Mouse (Mus musculus) heart, adult 9 months (tissue): ENCODE data around the gene Ube4b.
"Not testable (repeated sequence)": the region's sequence is repeated elsewhere in the genome, so short reads cannot be mapped to it uniquely, and the experiment has no call there.

Source experiments
- DNase-seq, 2 experiments: peaks; one replicate each; pipeline ENCODE4 v3.0.0; 2022; ENCODE audit warnings: low spot score in 2 of 2

Ube4b gene

GRCm38 (mm10) chr4:149431887-149432286, 5.3 kb upstream of the Ube4b start:
- DNase-seq: not testable (repeated sequence)

GRCm38 (mm10) chr4:149429592-149429991, 3.0 kb upstream of the Ube4b start:
- DNase-seq: no peak

DNA sequence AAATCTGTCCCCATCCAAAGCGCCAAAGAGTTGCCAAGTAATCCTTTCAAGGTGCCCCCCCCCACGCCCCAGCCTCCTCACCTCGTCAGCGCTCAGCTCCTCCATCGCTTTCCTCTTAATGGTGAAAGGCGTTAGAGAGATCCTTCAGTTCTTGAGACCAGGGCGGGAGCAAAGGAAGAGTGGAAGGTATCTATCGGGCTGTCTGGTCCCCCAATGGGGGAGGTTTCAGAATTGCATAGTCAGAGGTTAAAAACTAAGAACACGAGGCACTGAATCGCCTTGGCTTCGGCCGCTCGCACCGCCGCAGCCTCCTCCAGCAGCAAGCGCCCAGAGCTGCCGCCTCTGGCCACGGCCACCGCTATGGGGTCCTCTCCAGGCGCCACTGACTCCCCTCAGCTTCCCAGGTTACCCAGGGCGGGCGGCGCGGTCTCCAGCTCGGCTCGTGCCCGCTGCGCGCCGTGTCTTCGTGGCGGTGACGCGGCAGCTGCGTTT, 702 bp downstream of the Ube4b start:
- DNase-seq: no peak

GRCm38 (mm10) chr4:149424755-149425154, 1.8 kb downstream of the Ube4b start:
- peak in 1 of 2 experiments; percentile 28 for DNase-seq

- DNase-seq: no peak
These were observed 8.6 kb downstream of the Ube4b start for GRCm38 (mm10) chr4:149417854-149418365.

GRCm38 (mm10) chr4:149416986-149417385, 9.6 kb downstream of the Ube4b start:
- no peak for DNase-seq

DNA sequence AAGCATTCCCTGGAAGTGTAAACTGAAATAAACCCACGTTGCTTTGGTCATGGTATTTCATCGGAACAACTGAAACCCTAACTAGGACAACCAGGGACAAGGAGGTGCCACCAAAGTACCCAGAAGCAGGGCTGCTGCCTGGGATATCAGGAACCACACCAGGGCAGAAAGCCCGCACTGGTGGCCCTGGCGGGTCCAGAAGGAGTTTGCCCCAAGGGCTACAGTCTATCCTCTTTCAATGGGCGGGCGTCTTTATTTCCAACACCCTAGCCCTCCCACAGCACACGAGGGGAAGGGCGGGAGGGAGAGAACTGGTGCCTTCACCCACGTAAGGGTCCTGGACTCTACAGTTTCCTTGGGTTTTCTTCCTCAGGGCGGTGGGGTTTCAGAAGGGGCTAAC, 10.1 kb downstream of the Ube4b start:
- DNase-seq: no peak

DNA sequence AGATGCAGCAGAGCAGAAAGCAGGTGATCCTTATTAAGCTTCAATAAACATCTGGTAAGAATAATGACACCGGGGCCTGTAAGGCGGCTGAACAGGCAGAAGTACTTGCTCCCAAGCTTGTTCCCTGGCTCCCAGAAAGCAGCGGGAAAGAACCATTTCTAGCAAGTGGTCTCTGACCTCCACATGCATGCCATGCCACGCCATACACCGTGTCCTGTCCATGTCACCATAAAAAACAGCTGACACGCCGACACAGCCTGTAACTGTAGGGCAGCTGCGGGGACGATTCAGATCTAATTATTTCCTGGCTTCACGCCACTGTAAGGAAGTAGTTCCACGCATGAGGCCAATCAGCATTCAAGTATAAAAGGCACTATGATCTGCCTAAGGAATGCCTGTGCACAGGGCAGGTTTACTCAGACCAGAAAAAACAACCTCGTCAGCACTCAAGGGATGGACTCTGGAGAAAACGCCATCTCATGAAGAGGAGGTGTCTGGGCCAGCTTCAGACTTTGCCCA, 10.8 kb downstream of the Ube4b start:
- DNase-seq: no peak

- no peak for DNase-seq
These were observed 12.3 kb downstream of the Ube4b start for GRCm38 (mm10) chr4:149414259-149414658.

DNA sequence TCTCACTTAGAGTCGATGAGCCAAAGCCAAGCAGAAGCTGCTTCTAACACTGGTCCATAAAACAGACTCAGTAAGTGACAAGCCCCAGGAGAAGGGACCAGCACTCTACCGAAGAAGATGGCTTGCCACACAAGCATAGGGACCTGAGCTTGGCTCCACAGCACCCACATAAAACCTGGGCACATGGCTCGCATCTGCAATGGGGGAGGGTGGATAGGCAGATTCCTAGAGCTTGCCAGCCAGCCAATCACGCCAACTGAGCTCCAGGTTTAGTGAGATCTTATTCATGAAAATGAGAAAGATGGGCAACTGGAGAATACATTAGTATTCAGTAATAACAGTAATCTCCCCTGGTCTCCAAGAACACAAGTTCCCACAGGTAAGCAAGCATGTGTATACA, 16.8 kb downstream of the Ube4b start:
- no peak for DNase-seq

DNA sequence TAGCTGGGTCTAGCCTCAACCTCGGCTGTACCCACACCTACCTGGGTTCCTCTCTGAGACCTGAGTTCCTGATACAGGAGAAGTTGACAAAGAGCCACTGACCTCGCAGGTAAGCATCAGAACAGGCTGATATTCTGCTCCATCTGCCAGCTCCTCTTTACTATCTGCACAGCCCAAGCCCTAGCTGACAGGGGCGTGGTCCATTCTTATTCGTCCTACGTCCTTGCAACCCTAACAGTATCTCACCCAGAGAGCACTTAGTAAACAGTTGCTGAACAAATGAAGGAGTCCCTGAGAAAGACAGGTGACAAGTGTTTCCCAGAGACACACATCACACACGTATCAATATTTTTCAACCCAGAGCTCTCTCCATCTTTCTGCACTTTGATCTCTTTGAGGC, 18.2 kb downstream of the Ube4b start:
- no peak for DNase-seq

DNA sequence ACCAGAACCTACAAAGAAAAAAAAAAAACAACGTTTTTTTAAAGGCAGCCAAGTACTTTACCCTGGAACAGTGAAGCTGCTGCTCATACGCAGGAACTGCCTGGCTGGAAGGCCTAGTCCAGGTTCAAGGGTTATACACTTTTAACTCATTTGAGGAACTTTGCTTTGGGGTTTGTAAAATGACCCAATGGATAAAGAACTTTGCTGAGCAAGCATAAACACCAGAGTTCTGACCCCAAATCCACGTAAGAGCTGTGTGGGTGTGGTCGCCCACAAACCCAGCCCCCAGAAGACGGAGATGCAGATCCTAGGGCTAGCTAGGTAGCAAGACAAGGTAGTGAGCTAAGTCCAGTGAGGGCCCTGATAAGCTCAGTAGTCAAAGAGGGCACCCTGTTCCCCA, 19.1 kb downstream of the Ube4b start:
- DNase-seq: no peak

DNA sequence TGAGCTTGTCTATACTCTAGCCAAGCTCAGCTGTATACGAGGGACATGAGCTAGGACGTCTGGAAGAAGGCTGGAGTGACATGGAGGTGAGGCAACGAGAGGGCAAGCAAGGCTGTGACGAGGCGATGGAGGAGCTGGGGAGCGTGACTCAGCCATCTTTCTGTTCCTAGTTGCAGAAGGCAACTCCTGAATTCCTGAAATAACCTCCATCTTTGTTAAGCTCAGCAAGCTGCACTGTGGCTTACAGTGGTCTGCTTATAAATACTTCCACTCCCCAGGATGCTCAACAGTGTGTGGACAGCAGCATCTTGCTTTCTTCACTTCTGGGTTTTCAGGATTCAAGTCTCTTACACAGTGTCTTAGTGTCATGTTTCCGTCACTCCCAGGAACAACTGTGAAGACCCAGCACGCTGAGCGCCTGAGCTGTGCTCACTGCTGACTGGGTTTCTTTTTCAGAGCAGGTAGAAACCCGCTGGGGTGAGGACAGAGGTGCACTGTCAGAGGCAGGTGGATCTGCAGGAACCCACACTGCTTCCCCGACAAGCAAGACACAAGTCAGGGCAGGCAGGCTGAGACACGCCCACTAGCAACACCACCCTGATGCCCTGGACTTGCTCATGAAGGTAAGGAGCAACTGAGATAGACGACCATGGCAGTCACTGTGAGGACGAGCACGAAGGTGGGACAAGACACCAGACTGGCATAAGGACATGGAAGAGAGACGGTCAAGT, 20.7 kb downstream of the Ube4b start:
- no peak for DNase-seq

DNA sequence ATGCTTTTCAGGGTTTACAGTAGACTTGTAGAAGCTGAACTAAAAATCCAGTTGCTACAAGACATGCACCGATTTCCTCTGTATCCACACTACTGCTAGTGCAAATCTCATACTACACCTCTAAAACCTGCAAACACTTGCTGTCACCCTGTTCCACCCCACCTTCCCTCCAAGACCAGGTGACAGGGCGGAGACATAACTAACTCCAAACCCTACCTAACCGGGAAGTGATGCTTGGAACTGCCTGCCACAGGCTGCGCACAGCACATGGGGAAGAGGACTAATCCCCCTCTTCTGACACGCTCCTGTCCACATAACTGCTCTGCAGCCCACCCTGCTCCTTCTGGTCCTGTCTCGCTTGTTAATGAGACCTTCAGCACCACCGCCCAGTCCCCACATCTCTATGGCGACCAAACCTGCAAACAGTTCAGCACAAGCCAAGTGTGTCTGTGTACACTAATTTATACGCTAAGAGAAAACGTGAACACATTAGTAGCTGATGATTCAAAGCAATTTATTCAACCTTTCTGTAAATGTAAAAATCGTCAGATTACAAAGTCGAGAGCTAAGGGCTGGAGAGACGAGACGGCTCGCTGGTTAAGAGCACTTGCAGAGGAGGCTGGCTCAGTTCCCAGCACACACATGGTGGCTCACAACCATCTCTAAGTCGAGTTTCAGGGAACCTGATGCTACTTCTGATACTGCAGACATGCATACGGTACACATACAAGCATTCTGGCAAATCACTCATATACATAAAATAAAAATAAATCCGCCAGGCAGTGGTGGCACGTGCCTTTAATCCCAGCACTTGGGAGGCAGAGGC, 21.7 kb downstream of the Ube4b start:
- no peak for DNase-seq

- no peak for DNase-seq
These were observed 23.5 kb downstream of the Ube4b start for GRCm38 (mm10) chr4:149403037-149403436.

- peak; percentile 53 to 60 for DNase-seq
These were observed 25.0 kb downstream of the Ube4b start for GRCm38 (mm10) chr4:149401591-149401982.

DNA sequence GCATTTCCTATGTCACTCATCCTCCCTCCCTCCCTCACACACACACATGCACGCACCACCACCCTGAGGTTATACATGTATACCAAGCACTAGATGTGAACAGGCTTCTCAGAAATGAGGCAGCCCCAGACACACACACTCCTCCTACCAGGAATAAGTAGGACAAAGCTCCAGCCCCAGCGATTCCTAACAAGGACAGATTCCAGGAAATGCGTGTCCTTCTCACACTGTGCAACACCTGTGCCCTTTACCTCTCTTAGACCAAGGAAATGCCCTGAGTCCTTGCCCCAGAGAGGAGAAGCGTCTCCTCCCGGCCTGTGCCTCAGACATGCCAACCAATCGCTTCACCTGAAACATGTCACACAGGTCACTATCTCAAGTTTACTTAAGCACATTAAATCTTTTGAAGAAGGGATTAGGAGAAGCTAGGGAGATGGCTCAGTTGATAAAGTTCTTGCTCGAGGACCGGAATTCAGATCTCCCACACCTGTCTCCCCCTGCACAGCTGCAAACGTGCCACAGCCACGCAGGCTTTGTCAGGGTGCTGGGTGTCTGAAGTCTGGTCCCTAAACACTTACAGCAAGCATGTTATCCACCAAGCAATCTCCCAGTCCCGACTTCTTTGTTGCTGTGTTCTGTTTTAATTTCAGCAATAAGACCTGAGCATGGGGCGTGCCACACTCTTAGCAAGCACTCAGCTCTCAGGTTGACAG, 25.5 kb downstream of the Ube4b start:
- DNase-seq: no peak

DNA sequence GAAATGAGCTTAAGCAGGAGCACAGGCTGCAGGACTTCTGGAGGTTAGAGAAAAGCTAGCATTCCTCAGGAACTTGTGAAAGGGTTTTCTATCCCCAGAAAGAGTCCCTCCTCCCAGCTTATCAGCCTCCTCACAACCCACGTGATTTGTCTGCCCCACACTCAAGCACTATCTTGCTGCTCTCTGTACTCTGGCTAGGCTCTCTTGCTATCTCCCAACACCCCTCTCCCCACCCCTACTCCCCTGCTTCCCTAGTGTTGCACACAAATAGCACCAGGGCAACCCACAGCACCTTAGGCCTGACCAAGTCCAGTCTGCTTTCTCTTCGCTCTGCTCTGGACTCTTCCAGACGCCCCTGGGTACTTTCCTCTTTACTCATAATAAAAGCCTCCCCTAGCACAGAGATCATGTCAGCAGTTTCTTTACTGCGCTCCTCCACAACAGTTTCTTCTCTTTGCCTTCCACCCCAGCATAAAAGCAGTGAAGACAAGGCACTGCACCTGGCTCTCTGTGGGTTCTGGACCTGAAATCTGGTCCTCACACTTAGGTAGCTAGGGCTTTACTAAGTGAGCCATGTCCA, 27.1 kb downstream of the Ube4b start:
- peak; percentile 55 to 70 for DNase-seq

DNA sequence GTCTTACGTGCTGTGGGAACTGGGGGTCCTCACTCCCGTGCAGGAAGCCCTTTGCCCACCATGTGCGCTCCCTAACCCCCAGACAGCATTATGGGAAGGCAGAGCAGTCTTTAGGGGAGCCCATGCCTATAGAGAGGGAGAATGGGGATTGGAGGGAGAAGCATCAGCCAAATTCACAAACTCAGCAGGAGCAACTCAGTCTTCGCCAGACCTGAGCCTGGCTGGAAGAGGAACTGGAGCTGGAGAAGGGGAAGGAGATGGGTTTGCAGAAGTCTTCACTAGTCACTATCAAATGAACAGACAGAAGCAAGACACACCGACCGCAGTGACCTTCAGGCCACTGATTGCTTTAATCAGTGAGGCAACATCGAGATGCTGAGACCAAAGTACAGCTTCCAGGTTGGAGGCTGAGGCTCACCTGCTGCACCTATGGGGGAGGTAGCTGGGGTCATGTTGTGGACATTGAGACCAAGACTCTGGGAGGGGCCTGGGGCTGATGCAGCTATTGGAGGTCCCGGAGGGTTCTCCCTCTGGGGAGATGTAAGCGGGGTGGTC, 28.3 kb downstream of the Ube4b start:
- no peak for DNase-seq

DNA sequence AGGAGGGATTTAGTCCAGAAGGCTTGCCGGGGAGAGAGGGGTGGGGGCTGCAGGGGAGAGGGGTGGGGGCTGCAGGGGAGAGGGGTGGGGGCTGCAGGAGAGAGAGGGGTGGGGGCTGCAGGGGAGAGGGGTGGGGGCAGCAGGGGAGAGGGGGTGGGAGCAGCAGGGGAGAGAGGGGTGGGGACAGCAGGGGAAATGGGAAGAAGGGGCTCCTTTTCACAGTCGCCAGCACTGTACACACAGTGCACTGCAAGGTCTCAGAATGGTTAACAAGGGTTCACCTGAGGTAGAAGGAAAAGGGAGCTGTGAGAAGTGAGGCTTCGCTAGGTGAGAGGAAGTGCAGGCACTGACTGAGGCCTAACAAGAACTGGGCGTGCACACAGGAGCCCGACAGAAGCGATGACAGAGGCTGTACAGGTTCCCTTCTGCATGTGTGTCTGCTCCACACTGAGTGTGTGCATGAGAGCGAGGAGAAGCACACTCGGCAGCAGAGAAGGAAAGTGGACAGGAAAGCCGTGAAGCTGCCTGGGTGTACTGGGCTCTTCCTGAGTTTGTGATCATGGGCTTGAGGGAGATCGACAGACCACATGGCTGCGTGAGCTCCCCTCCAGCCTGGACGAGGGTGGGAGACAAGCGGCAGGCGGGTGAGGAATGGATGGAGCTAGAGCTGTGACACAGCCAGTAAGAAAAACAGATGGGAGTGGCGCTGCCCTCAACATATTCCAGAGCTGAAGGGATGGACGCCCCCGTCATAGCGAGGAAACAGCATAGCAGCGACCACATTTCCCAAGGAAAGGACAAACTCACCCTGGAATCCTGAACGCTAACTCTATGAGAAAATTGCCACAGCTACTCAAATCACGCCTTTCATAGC, 29.9 kb downstream of the Ube4b start:
- DNase-seq: no peak
